Mouse (Mus musculus) forebrain, embryonic 14.5 days (tissue): ENCODE data around the gene Dpp10. TPM values are rescaled to one million over a fixed set of nuclear protein-coding genes. Genes with fewer than 3 reads are reported as not detected.

Experiments used
- ATAC-seq: fragments of 200-750 bp; cut with Nextera tagmentation; 2 replicates; pipeline ENCODE4 v1.8.0; 2017; ENCODE audit warnings: mild to moderate bottlenecking, moderate library complexity
- DNase-seq: peaks from one replicate; pipeline ENCODE4 v3.0.0-alpha.2; 2015; ENCODE audit warnings: low spot score
- H3K27ac ChIP-seq: fragments of 300-500 bp; sonication (generic); 2 replicates; pipeline ENCODE4 v1.5.1; 2014; ENCODE audit warnings: low read depth, mild to moderate bottlenecking, control low read depth, low read length, moderate library complexity
- H3K27me3 ChIP-seq: fragments of 300-500 bp; sonication (generic); replicated peaks from 2 replicates; pipeline ENCODE4 v1.6.1; 2014; ENCODE audit warnings: low read length, control low read depth, mixed read lengths; ENCODE audit not compliant: control insufficient read depth, insufficient read depth
- H3K36me3 ChIP-seq: fragments of 300-500 bp; sonication (generic); 2 replicates; pipeline ENCODE4 v1.6.1; 2014; ENCODE audit warnings: low read length, control low read depth; ENCODE audit not compliant: control insufficient read depth, insufficient read depth
- H3K4me1 ChIP-seq: fragments of 300-500 bp; sonication (generic); 2 replicates; pipeline ENCODE4 v1.6.1; 2014; ENCODE audit warnings: antibody characterized with exemption, low read length, control low read depth; ENCODE audit not compliant: control insufficient read depth, insufficient read depth
- H3K4me2 ChIP-seq: fragments of 300-500 bp; sonication (generic); 2 replicates; pipeline ENCODE4 v1.6.1; 2014; ENCODE audit warnings: mild to moderate bottlenecking, control low read depth, low read length
- H3K4me3 ChIP-seq: fragments of 300-500 bp; sonication (generic); 2 replicates; pipeline ENCODE4 v1.5.1; 2014; ENCODE audit warnings: low read depth, low read length, control low read depth
- H3K9ac ChIP-seq: fragments of 300-500 bp; sonication (generic); 2 replicates; pipeline ENCODE4 v1.6.1; 2014; ENCODE audit warnings: mild to moderate bottlenecking, low read length, control low read depth, moderate library complexity
- H3K9me3 ChIP-seq: fragments of 300-500 bp; sonication (generic); replicated peaks from 2 replicates; pipeline ENCODE4 v1.6.1; 2016; ENCODE audit warnings: low read length, control low read depth, mixed read lengths; ENCODE audit not compliant: control insufficient read depth
- WGBS: fragments of 180-500 bp; shearing (Covaris S2); extraction: QIAGEN DNeasy Blood & Tissue Kit; methylation state at CpG from one replicate; pipeline ENCODE4 v1.1.7; 2014; 5-methylcytosine and 5-hydroxymethylcytosine counted together
- polyA plus RNA-seq: library from polyadenylated mRNA; unstranded; fragments of >200 nt; fragmentation: Nextera tagmentation; extraction: Ambion mirVana; gene quantifications from 2 replicates; pipeline ENCODE4 v1.2.1, GENCODE M21; 2014

Dpp10 gene
- polyA plus RNA-seq, 1 experiment from 2014 or later: 6.5 TPM

DNA sequence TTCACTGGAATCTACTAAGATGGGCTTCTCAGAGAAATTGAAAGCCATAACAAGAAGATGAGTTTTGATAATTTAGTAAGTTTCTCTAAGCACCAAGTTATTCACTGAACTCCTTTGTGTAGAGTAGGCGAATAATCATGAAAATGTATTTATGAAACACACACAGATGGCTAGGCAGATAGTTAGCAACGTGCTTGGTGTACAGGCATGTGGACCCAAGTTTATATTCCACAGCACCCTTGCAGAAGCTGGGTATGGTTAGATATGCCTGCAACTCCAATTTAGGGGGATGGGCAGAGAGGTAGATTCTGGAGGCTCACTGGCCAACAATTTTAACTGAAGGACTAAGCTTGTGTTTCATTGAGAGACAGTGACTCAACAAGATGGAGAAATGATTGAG, 13.4 kb downstream of the Dpp10 start:
- 81% methylated on average over 2 of the region's 2 CpGs for WGBS
- H3K36me3 ChIP-seq: no peaks in the 10 kb centered on the region

DNA sequence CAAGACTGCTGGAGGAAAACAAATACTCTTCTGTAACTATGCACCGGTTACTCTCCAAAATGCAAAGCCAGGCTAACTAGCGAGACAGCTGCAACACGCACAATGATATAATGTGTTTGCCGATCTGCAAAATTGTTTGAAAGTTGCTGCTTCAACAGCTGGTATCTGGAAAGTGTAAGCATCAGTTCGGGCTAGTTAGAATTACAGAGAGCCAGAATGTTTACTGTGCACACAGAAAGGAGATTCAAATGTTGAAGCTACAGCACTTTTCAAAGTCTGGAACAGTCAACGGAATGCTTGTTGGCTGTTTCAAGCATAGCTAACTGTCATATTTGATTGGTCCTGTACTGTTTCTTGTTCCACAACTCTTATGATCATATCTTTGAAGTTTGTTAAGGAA, 42.6 kb downstream of the Dpp10 start:
- Histone ChIP-seq H3K9me3 (no peaks in the 10 kb centered on the region), H3K36me3 (no peaks in the 10 kb centered on the region), H3K4me2 (no peak overlapping the region), H3K27ac (no peak overlapping the region), H3K4me3 (no peak overlapping the region), H3K27me3 (no peaks in the 10 kb centered on the region), H3K9ac (no peak overlapping the region), H3K4me1 (no peaks in the 10 kb centered on the region)
- 58% methylated on average over 6 of the region's 6 CpGs for whole genome bisulfite sequencing
- DNase-seq (no peak), ATAC-seq (no peak)

More for the DNA sequence above, 13.4 kb downstream of the Dpp10 start:
- DNase-seq: no peak
- Histone ChIP-seq H3K4me2 (no peak overlapping the region), H3K9me3 (no peaks in the 10 kb centered on the region), H3K27me3 (no peaks in the 10 kb centered on the region), H3K4me1 (no peaks in the 10 kb centered on the region), H3K9ac (no peak overlapping the region), H3K27ac (no peak overlapping the region), H3K4me3 (no peak overlapping the region)
- no peak for ATAC-seq

DNA sequence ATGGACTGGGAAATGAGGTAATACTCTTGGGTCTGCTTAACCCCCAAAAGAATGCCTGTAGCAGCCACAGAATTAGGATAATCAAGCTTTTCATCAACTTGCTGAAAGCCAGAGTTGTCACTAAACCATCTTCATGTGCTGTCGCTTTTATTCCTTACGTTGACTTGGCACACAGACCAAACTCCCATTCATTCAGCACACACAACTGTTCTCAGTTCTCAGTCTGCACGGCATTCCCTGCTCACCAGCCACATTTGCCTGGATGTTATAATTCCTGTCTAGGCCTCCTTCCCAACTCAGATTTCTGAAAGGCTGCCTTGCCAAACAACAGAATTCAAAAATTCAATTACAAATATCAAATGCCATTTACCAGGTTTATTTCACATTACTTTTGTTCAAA, 49.6 kb downstream of the Dpp10 start:
- Histone ChIP-seq H3K27me3 (no peaks in the 10 kb centered on the region), H3K4me1 (no peaks in the 10 kb centered on the region), H3K36me3 (no peaks in the 10 kb centered on the region), H3K9ac (no peak overlapping the region), H3K27ac (no peak overlapping the region), H3K9me3 (no peaks in the 10 kb centered on the region), H3K4me3 (no peak overlapping the region), H3K4me2 (no peak overlapping the region)
- 46% methylated on average over 3 of the region's 3 CpGs for WGBS
- DNase-seq (peak; percentile 47), ATAC-seq (no peak)

DNA sequence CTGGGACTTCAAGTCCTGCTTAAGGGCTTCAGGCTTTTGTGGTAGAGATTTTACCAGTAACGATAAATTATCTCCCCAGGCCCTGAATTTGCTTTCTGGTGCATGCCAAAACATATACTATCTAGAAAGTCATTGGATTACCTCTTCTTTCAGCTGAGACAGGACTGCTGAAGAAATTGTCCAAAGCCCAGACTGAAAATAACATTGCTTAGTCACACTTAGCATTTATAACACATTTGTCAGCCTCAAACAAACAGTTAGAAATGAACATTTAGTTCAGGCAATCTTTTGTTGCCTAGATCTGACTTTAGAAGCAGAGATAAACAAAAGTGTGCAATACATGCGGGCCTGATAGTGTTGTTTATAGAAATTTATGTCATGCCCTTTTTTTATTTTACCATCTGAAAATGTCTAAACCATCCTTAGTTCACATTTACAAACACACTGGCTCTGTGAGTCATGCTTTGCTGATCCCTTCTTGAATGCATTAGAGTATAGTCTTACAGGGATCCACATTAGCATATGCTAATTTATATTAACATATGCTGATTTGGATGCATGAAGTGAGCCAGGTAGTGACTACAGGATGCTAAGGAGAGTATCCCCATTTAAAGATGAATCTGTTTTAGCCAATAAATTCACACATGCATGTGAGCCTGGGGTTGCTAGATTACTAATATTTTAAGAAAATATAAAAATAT, 59.9 kb downstream of the Dpp10 start:
- ATAC-seq: no peak
- H3K9ac ChIP-seq: no peak overlapping the region

DNA sequence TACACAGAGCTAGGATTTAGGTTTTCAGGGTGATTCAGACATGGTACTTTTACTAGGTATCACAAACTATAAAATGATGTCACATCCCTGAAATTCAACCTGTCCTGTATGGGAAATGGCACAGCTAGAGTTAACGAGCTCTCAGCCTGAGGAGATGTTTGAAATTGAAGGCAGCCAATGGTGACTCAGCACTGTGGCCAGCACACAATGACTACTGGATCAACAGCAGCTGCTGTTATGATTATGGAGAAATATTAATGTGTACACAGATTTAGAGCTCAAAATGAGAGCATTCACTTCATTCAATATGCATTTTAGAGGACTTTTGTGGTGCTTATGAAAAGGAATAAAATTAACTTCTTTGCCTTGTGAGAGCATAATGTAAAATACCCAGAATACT, 66.8 kb downstream of the Dpp10 start:
- no peaks in the 10 kb centered on the region for H3K36me3 ChIP-seq
- WGBS: 29% methylated on average over 1 of the region's 1 CpGs
- peak; percentile 57; the same call in 1 of the 2 replicates for ATAC-seq
- DNase-seq: peak; percentile 11
- H3K4me3 ChIP-seq: no peak overlapping the region
- no peak overlapping the region for H3K9ac ChIP-seq
- H3K27me3 ChIP-seq: no peaks in the 10 kb centered on the region
- H3K4me2 ChIP-seq: no peak overlapping the region
- no peaks in the 10 kb centered on the region for H3K9me3 ChIP-seq
- H3K27ac ChIP-seq: no peak overlapping the region
- H3K4me1 ChIP-seq: no peaks in the 10 kb centered on the region

More for the DNA sequence above, 59.9 kb downstream of the Dpp10 start:
- WGBS: 78% methylated on average over 2 of the region's 2 CpGs
- no peaks in the 10 kb centered on the region for H3K4me1 ChIP-seq
- H3K4me3 ChIP-seq: no peak overlapping the region
- no peaks in the 10 kb centered on the region for H3K36me3 ChIP-seq
- H3K27me3 ChIP-seq: no peaks in the 10 kb centered on the region
- no peak overlapping the region for H3K4me2 ChIP-seq
- DNase-seq: no peak
- H3K27ac ChIP-seq: no peak overlapping the region
- H3K9me3 ChIP-seq: no peaks in the 10 kb centered on the region

DNA sequence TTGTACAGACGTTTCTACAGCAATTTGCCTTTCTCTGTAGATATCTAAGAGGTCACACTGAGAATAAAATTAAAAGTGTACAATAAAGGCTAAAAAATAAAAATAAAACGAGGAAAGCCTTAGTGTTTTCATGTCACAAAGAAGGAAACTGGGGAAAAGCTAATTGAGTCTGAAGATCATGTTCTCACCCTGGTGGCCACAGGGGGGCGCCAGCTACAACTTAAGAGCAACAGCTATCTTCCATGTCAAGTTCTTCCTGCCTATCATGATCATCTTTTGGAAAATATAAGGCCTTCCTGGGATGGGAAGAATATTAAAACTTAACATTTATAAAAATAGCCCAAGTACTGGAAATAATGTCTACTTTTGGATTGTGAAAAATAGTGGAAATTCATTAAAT, 70.7 kb downstream of the Dpp10 start:
- Histone ChIP-seq H3K4me1 (no peaks in the 10 kb centered on the region), H3K9me3 (no peaks in the 10 kb centered on the region), H3K9ac (no peak overlapping the region), H3K27me3 (no peaks in the 10 kb centered on the region), H3K4me3 (no peak overlapping the region), H3K27ac (no peak overlapping the region), H3K4me2 (no peak overlapping the region), H3K36me3 (no peaks in the 10 kb centered on the region)
- WGBS: 28% methylated on average over 3 of the region's 3 CpGs
- ATAC-seq: no peak
- peak; percentile 45 for DNase-seq

DNA sequence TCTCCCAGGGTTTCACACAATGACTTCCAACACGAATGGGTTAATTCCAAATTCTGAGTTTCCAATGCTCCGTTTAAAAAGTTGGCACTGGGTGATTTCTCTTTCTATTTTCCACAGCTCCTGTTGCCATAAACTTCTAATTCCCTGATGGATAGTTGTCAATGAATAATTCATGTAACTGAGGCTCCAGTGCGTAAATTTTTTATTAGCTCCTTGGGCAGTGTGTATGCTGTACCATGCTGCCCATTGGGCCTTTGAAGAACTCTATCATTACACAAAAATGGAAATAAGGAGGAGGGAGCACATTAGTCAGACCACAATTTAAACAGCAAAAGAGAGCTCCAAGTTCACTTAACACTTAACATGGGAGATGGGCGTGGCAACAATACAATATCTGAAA, 99.2 kb downstream of the Dpp10 start:
- Histone ChIP-seq H3K4me1 (no peaks in the 10 kb centered on the region), H3K27ac (no peak overlapping the region), H3K36me3 (no peaks in the 10 kb centered on the region), H3K27me3 (no peaks in the 10 kb centered on the region), H3K9ac (no peak overlapping the region), H3K4me3 (no peak overlapping the region), H3K4me2 (no peak overlapping the region), H3K9me3 (no peaks in the 10 kb centered on the region)
- WGBS: 58% methylated on average over 4 of the region's 4 CpGs
- ATAC-seq (no peak), DNase-seq (no peak)

DNA sequence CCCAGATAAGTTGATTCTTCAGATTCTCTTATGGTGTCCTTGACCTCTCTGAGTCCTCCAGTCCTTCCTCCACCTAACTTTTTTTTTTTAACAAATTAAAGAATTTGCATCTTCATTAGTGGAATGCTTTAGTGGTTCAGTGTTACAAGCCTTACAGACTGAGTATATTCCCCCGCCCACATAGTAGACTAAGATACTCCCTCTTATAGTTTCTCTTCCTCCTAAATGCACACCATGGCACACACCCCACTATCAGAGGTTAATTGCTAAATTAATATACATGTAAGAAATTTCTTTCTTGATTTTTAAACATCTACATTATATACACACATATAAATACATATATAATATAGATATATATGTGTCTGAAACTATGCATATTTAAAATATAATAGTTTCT, 104.5 kb downstream of the Dpp10 start:
- Histone ChIP-seq H3K4me3 (no peak overlapping the region), H3K27ac (no peak overlapping the region), H3K36me3 (no peaks in the 10 kb centered on the region), H3K4me2 (no peak overlapping the region), H3K27me3 (no peaks in the 10 kb centered on the region), H3K9ac (no peak overlapping the region), H3K9me3 (no peaks in the 10 kb centered on the region), H3K4me1 (no peaks in the 10 kb centered on the region)
- DNase-seq: no peak
- no peak for ATAC-seq
- 84% methylated on average over 1 of the region's 1 CpGs for WGBS

DNA sequence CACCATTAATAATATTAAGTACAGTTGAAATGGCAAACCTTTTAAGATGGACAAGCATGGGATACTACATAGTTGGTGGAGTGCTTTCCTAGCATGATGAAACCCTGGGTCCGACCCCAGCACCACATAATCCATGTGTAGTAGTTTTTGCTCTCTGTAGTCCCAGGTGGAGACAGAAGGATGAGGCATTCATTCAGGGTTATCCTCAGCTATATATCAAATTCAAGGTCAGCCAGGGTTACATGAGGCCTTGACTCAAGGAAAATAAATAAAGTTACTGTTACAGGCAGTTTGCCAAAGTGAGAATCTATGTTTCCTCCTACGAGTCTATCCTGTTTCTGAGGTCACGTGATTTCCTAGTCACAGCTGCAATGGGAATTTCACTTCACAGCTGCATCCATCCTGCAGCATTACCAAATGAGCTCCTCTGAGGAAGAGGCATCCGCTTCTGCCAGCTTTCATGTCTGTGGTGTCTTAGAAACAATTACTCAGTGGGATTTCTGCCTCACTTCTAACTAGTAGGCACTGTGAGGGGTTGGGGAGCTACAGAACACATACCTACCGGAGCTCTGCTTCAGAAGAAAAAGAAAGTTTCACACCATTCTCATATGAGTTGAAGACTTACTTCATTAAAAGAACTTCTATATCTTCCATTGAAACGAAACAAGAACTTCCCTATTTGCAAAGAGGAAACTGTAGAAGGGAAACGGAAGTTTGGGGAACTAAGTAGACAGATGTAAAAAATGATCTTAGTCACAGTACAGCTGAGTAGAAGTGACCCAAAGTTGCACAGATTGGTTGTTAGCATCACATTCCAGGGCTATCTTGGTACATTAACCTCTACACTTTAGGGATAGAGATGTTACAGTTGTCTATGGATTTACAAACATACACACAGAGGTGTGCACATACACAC, 111.3 kb downstream of the Dpp10 start:
- Histone ChIP-seq H3K27me3 (no peaks in the 10 kb centered on the region), H3K4me1 (no peaks in the 10 kb centered on the region), H3K9me3 (no peaks in the 10 kb centered on the region), H3K9ac (no peak overlapping the region), H3K27ac (no peak overlapping the region), H3K36me3 (no peaks in the 10 kb centered on the region), H3K4me3 (no peak overlapping the region), H3K4me2 (no peak overlapping the region)
- ATAC-seq (no peak), DNase-seq (no peak)
- 79% methylated on average over 7 of the region's 7 CpGs for WGBS
